Mouse (Mus musculus): ENCODE data around the gene Axin2. TPM values are rescaled to one million over a fixed set of nuclear protein-coding genes. Genes with fewer than 3 reads are reported as not detected.

The Axin2 gene
- polyA plus RNA-seq, 1 experiment from 2014 or later: 5.1 TPM

GRCm38 (mm10) chr11:108892406-108892805 is 27.7 kb upstream of the Axin2 start:
- peaks cover 30% of the 10 kb centered on the region for H3K4me1 ChIP-seq

GRCm38 (mm10) chr11:108893232-108893790 is 26.8 kb upstream of the Axin2 start:
- Histone ChIP-seq H3K27me3 (ENCODE audit: insufficient read depth, poor library complexity, severe bottlenecking) (peaks cover 46% of the 10 kb centered on the region), H3K36me3 (no peaks in the 10 kb centered on the region), H3K4me1 (peaks cover 38% of the 10 kb centered on the region), H3K9me3 (no peaks in the 10 kb centered on the region), H3K4me3 (no peak overlapping the region), H3K27ac (no peak overlapping the region)
- WGBS: 46% methylated on average over 12 of the region's 12 CpGs
- no peak for DNase-seq (ENCODE audit: low spot score)

More at GRCm38 (mm10) chr11:108892406-108892805, 27.7 kb upstream of the Axin2 start:
- Histone ChIP-seq H3K36me3 (no peaks in the 10 kb centered on the region), H3K4me3 (no peak overlapping the region), H3K9me3 (no peaks in the 10 kb centered on the region), H3K27me3 (ENCODE audit: insufficient read depth, poor library complexity, severe bottlenecking) (peaks cover 37% of the 10 kb centered on the region), H3K27ac (no peak overlapping the region)
- 15% methylated on average over 5 of the region's 7 CpGs for WGBS
- DNase-seq (ENCODE audit: low spot score): no peak

DNA sequence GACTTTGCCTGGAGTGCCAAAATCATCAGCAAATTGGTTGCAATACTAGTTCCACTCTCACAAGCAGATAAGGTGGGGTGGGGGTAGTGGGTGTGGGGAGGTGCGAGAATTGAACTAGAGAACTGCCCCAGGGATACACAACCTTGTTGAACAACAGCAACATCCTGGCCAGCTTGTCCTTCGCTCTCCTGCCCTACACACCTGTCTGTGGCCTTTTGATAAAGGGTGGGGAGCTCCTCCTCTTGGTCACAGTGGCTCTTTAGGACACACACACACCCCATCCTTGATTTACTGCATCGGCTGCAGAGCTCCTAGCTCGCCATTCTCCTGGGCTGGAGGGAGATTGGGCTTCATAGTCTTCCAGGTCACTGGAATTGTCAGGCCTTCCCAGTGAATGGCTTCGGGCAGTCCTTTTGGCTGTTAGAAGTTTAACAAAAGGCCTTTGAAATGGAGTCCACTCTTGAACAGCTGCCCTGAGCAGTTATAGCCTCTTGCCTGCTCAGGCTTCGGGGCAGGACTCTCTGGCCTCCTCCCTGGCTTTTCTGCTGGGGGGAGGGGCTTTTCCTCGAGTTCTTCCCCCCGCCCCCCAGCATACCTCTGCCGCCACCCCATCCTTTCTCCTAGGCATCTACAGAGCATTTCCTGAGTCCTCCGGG is 26.2 kb upstream of the Axin2 start:
- DNase-seq (ENCODE audit: low spot score): no peak

GRCm38 (mm10) chr11:108897034-108897433 is 23.1 kb upstream of the Axin2 start:
- WGBS: 75% methylated on average over 4 of the region's 4 CpGs
- H3K4me1 ChIP-seq: peaks cover 27% of the 10 kb centered on the region
- H3K27me3 ChIP-seq (ENCODE audit: insufficient read depth, poor library complexity, severe bottlenecking): peaks cover 66% of the 10 kb centered on the region

More for the DNA sequence above, 26.2 kb upstream of the Axin2 start:
- H3K36me3 ChIP-seq: no peaks in the 10 kb centered on the region
- H3K4me3 ChIP-seq: no peak overlapping the region
- no peaks in the 10 kb centered on the region for H3K9me3 ChIP-seq
- WGBS: 47% methylated on average over 10 of the region's 10 CpGs
- no peak overlapping the region for H3K27ac ChIP-seq
- peaks cover 44% of the 10 kb centered on the region for H3K4me1 ChIP-seq
- H3K27me3 ChIP-seq (ENCODE audit: insufficient read depth, poor library complexity, severe bottlenecking): peaks cover 50% of the 10 kb centered on the region

GRCm38 (mm10) chr11:108898063-108898462 is 22.1 kb upstream of the Axin2 start:
- DNase-seq (ENCODE audit: low spot score): no peak
- Histone ChIP-seq H3K4me3 (no peak overlapping the region), H3K36me3 (no peaks in the 10 kb centered on the region), H3K27ac (no peak overlapping the region), H3K9me3 (no peaks in the 10 kb centered on the region), H3K27me3 (ENCODE audit: insufficient read depth, poor library complexity, severe bottlenecking) (peaks cover 58% of the 10 kb centered on the region), H3K4me1 (peaks cover 30% of the 10 kb centered on the region)
- 64% methylated on average over 9 of the region's 9 CpGs for WGBS

More at GRCm38 (mm10) chr11:108897034-108897433, 23.1 kb upstream of the Axin2 start:
- Histone ChIP-seq H3K36me3 (no peaks in the 10 kb centered on the region), H3K9me3 (no peaks in the 10 kb centered on the region), H3K4me3 (no peak overlapping the region), H3K27ac (no peak overlapping the region)
- DNase-seq (ENCODE audit: low spot score): no peak

GRCm38 (mm10) chr11:108898483-108898882 is 21.7 kb upstream of the Axin2 start:
- Histone ChIP-seq H3K9me3 (no peaks in the 10 kb centered on the region), H3K4me1 (peaks cover 30% of the 10 kb centered on the region), H3K4me3 (no peak overlapping the region), H3K36me3 (no peaks in the 10 kb centered on the region), H3K27ac (no peak overlapping the region), H3K27me3 (ENCODE audit: insufficient read depth, poor library complexity, severe bottlenecking) (peaks cover 54% of the 10 kb centered on the region)
- 44% methylated on average over 6 of the region's 6 CpGs for WGBS
- no peak for DNase-seq (ENCODE audit: low spot score)

GRCm38 (mm10) chr11:108900718-108901488 is 19.2 kb upstream of the Axin2 start:
- Histone ChIP-seq H3K9me3 (no peaks in the 10 kb centered on the region), H3K36me3 (no peaks in the 10 kb centered on the region), H3K4me3 (no peak overlapping the region), H3K27ac (no peak overlapping the region), H3K27me3 (ENCODE audit: insufficient read depth, poor library complexity, severe bottlenecking) (peaks cover 42% of the 10 kb centered on the region), H3K4me1 (peaks cover 30% of the 10 kb centered on the region)
- no peak for DNase-seq (ENCODE audit: low spot score)
- WGBS: 76% methylated on average over 9 of the region's 10 CpGs

DNA sequence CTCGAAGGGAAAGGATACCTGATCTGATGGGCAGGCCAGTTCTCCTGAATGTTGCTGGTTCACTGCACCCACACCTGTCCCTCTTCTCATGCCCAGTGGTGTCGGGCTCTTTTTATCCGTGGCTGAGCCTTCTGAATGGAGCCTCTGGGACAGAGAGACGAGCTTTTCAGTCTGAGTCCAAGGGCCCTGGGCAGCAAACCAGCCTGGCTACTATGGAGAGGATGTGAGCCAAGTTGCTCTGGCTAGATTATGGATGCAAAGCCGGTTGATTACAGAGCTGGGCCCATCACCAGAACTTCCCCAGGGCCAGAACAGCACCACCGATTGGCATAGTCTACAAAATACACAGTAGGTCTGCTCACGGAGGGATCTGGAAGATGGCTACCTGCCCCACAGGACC is 18.5 kb upstream of the Axin2 start:
- no peaks in the 10 kb centered on the region for H3K9me3 ChIP-seq
- no peaks in the 10 kb centered on the region for H3K36me3 ChIP-seq
- 80% methylated on average over 7 of the region's 7 CpGs for WGBS
- no peak for DNase-seq (ENCODE audit: low spot score)
- H3K27me3 ChIP-seq (ENCODE audit: insufficient read depth, poor library complexity, severe bottlenecking): peaks cover 48% of the 10 kb centered on the region
- H3K27ac ChIP-seq: no peak overlapping the region
- peaks cover 35% of the 10 kb centered on the region for H3K4me1 ChIP-seq
- no peak overlapping the region for H3K4me3 ChIP-seq

- Histone ChIP-seq H3K36me3 (no peaks in the 10 kb centered on the region), H3K9me3 (no peaks in the 10 kb centered on the region), H3K4me1 (peaks cover 41% of the 10 kb centered on the region), H3K27me3 (ENCODE audit: insufficient read depth, poor library complexity, severe bottlenecking) (peaks cover 42% of the 10 kb centered on the region), H3K27ac (no peak overlapping the region), H3K4me3 (no peak overlapping the region)
- DNase-seq (ENCODE audit: low spot score): no peak
- 81% methylated on average over 4 of the region's 4 CpGs for WGBS
These were observed 17.8 kb upstream of the Axin2 start for GRCm38 (mm10) chr11:108902303-108902702.

DNA sequence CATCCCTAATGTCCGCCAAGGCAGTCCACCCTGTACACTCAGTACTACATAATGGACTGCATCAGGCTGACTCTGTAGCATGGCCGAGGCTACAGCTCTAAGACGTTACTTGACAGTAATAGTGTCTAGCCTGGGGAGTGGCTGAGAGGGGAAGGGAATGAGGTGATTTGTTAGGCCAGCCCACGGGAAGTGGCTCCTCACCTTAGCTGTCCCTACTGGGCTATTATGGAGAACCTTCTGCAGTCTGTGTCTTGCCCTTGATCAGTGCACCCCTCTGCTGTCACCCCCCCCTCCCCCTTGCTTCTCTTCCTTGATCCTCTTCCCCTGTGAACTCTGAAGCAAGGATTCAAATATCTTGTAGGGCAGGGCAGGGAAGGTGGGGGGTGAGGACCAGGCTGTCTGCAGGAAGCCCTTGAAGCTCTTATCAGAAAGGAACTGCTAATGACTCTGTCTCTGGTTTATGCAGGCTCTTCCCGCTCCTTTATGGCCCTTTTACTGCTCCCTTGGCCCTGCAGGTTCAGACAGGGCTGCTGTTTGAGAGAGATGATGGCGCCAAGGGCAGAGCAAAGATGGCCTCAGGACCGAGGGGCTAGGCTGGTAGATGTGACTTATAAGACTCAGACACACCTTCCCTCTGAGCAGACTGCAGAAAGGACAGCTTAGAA is 13.4 kb upstream of the Axin2 start:
- H3K27me3 ChIP-seq (ENCODE audit: insufficient read depth, poor library complexity, severe bottlenecking): peaks cover 47% of the 10 kb centered on the region
- peaks cover 39% of the 10 kb centered on the region for H3K4me1 ChIP-seq
- no peaks in the 10 kb centered on the region for H3K9me3 ChIP-seq
- no peak overlapping the region for H3K4me3 ChIP-seq
- no peaks in the 10 kb centered on the region for H3K36me3 ChIP-seq
- 27% methylated on average over 7 of the region's 7 CpGs for WGBS
- H3K27ac ChIP-seq: no peak overlapping the region
- DNase-seq (ENCODE audit: low spot score): no peak

GRCm38 (mm10) chr11:108909396-108910195 is 10.6 kb upstream of the Axin2 start:
- DNase-seq (ENCODE audit: low spot score): no peak
- Histone ChIP-seq H3K27me3 (ENCODE audit: insufficient read depth, poor library complexity, severe bottlenecking) (peaks cover 49% of the 10 kb centered on the region), H3K4me1 (peaks cover 33% of the 10 kb centered on the region), H3K27ac (peak overlapping the region; percentile 47), H3K4me3 (peak overlapping the region; percentile 56), H3K9me3 (no peaks in the 10 kb centered on the region), H3K36me3 (no peaks in the 10 kb centered on the region)
- 2% methylated on average over 24 of the region's 24 CpGs for WGBS

DNA sequence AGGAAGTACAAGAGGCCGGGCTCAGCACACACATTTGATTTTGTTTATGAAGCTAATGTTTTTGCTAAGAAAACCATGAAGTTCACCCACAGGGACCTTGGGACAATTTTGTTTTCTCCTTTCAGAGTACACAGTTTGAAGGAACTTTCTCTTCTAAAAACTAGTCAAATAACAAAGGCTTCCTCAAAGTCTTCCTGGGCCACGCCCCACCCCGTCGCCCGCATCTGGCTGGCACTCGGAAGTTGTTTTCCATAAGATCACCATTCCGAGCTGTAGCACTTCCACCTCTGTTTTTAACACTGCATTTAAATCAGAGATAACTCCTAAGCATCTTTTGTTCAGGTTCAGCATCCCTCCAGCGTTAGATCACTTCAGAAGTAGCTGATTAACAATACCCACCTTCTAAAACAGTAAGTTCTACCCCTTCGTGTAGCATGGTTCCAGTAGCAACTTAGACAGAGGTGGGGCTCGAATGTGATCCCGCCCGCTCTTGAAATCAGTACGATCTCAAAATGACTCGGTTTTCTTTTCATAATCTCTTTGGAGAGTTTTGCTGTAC is 9.7 kb upstream of the Axin2 start:
- peak overlapping the region; percentile 52 for H3K27ac ChIP-seq
- H3K9me3 ChIP-seq: no peaks in the 10 kb centered on the region
- peaks cover 33% of the 10 kb centered on the region for H3K4me1 ChIP-seq
- DNase-seq (ENCODE audit: low spot score): no peak
- peaks cover 46% of the 10 kb centered on the region for H3K27me3 ChIP-seq (ENCODE audit: insufficient read depth, poor library complexity, severe bottlenecking)
- H3K36me3 ChIP-seq: no peaks in the 10 kb centered on the region
- 2% methylated on average over 14 of the region's 14 CpGs for WGBS
- H3K4me3 ChIP-seq: peak overlapping the region; percentile 56
